Mouse (Mus musculus) lung, postnatal 36 days (tissue): Measurements from ENCODE around the gene Usp17le.
"Not testable (repeated sequence)": the region's sequence is repeated elsewhere in the genome, so short reads cannot be mapped to it uniquely, and the experiment has no call there.

Experiments used
- DNase-seq: peaks from one replicate; pipeline ENCODE4 v3.0.0; 2022; ENCODE audit warnings: mixed read lengths

The Usp17le gene

DNA sequence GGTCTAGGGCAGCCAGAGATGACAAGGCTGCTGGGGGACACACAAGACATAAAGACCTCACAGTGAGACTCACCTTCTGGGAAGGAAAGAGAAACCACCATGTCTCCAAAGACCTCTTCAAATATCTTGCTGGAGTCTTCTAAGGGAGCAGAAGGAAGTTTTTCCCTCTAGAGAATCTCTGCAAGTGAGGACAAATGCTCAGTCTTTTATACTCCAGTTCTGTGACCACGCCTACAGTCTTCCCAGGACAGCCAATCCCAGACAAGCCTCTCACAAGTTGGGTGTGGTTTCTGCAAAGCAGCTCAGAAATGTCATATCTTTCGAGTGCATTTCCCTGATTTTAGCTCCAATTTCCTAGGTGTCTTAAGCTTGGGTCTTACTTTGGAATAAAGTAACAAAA, at the start of gene Usp17le:
Gene Usp17le (minus strand): TSS at position 101 of the 400 bp plus-strand sequence.
- not testable (repeated sequence) for DNase-seq

DNA sequence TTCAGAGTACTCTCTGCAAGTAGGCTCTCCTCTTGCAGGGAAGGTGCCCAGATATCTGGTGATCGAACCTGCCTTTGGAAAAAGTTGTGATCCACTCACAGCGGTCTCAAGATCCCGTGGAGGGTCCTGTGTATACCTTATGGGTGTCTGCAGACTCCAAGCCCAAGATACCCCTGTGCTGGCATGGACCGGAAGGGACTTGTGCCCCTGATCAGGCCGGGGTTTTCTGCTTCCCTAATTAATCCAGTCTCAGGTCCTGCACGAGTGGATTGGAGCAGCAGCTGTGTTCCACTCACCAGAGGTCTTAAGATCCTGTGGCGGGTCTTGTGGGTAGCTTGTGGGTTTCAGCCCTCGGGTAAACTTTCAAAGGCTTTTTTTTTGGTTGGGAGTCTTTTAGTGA, 33.1 kb upstream of the Usp17le start:
- not testable (repeated sequence) for DNase-seq

- DNase-seq, result no peak
Observed at GRCm38 (mm10) chr7:104790796-104791195, 13.5 kb upstream of the Usp17le start.
